Mouse (Mus musculus): ENCODE measurements at regions not wholly inside any gene's neighbourhood (a gene's known extent, or its start where the extent isn't known, plus 50 kb on each side); places are given as distances from the start of the nearest gene placed in this dataset.

- Histone ChIP-seq H3K27ac (ENCODE audit: control insufficient read depth, low read depth, low read length) (no peak overlapping the region), H3K9me3 (replicated peaks; ENCODE audit: insufficient read depth, low read length) (no peaks in the 10 kb centered on the region), H3K9ac (ENCODE audit: control insufficient read depth, low read depth, low read length, poor library complexity, severe bottlenecking) (no peak overlapping the region), H3K4me1 (ENCODE audit: control insufficient read depth in 1 of 2, insufficient read depth in 2 of 2, low read length in 2 of 2) (no peaks in the 10 kb centered on the region), H3K79me2 (ENCODE audit: control insufficient read depth, insufficient read depth, low read length, poor library complexity) (no peaks in the 10 kb centered on the region), H3K4me3 (ENCODE audit: control insufficient read depth in 1 of 2, insufficient read depth in 1 of 2, low read depth in 2 of 2, low read length in 2 of 2) (no peak overlapping the region), H3K27me3 (ENCODE audit: control insufficient read depth in 1 of 2, insufficient read depth in 2 of 2, low read length in 2 of 2) (no peaks in the 10 kb centered on the region), H3K36me3 (ENCODE audit: control insufficient read depth in 1 of 2, insufficient read depth in 2 of 2, low read length in 2 of 2) (no peaks in the 10 kb centered on the region)
- DNase-seq (ENCODE audit: low read depth, low spot score), result no peak
- TF ChIP-seq ZC3H11A (IDR thresholded peaks at IDR 0.05; ENCODE audit: low read depth, low read length), result no peak
- no peak for TF ChIP-seq TBP (IDR thresholded peaks at IDR 0.05; ENCODE audit: low read depth, low read length)
Measured at GRCm38 (mm10) chr15:62294786-62295185, 1372.0 kb upstream of the A1bg start.

DNA sequence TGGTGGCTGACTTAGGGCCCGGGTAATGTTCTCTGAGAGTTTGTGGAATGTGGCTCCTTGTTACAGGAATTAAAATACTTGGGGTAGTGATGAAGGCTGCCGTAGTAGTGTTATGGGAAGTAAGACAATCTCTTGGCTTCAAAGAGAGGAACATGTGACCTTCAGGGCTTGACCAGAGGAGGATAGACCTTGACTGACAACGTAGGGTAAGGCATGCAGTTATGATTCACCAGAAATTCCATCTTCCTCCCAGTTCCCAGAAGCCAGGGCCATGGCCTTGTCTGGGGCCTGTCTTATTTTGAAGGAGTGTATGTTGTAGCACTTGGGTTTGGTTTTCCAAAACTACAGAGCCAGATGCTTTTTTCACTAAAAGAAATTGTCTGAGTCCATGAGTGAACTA lies 1370.1 kb upstream of the A1bg start:
- TF ChIP-seq POLR2AphosphoS5 (IDR thresholded peaks at IDR 0.05; ENCODE audit: borderline replicate concordance, low read depth, low read length) (no peak), SMC3 (IDR thresholded peaks at IDR 0.05; ENCODE audit: low read depth, low read length) (no peak), TBP (IDR thresholded peaks at IDR 0.05; ENCODE audit: low read depth, low read length) (no peak), NRF1 (IDR thresholded peaks at IDR 0.05; ENCODE audit: insufficient read depth, low read depth, low read length, poor library complexity, severe bottlenecking) (no peak), GATA1 (IDR thresholded peaks at IDR 0.05; ENCODE audit: low read depth, low read length) (no peak), ZKSCAN1 (IDR thresholded peaks at IDR 0.05; ENCODE audit: low read depth, low read length) (no peak), MYB (IDR thresholded peaks at IDR 0.05; ENCODE audit: low read depth, low read length) (no peak)
- H3K9ac ChIP-seq (ENCODE audit: control insufficient read depth, low read depth, low read length, poor library complexity, severe bottlenecking), result no peak overlapping the region
- H3K4me3 ChIP-seq (ENCODE audit: control insufficient read depth in 1 of 2, insufficient read depth in 1 of 2, low read depth in 2 of 2, low read length in 2 of 2), result no peak overlapping the region
- H3K79me2 ChIP-seq (ENCODE audit: control insufficient read depth, insufficient read depth, low read length, poor library complexity), result no peaks in the 10 kb centered on the region
- no peaks in the 10 kb centered on the region for H3K9me3 ChIP-seq (replicated peaks; ENCODE audit: insufficient read depth, low read length)
- no peaks in the 10 kb centered on the region for H3K36me3 ChIP-seq (ENCODE audit: control insufficient read depth in 1 of 2, insufficient read depth in 2 of 2, low read length in 2 of 2)
- no peaks in the 10 kb centered on the region for H3K4me1 ChIP-seq (ENCODE audit: control insufficient read depth in 1 of 2, insufficient read depth in 2 of 2, low read length in 2 of 2)
- no peak overlapping the region for H3K27ac ChIP-seq (ENCODE audit: control insufficient read depth, low read depth, low read length)
- DNase-seq (ENCODE audit: low read depth, low spot score), result no peak
- no peaks in the 10 kb centered on the region; a peak in 1 of 4 replicates for H3K27me3 ChIP-seq (ENCODE audit: control insufficient read depth in 1 of 2, insufficient read depth in 2 of 2, low read length in 2 of 2)

GRCm38 (mm10) chr15:62290687-62291086 lies 1367.9 kb upstream of the A1bg start:
- Histone ChIP-seq H3K4me1 (ENCODE audit: control insufficient read depth in 1 of 2, insufficient read depth in 2 of 2, low read length in 2 of 2) (no peaks in the 10 kb centered on the region), H3K36me3 (ENCODE audit: control insufficient read depth in 1 of 2, insufficient read depth in 2 of 2, low read length in 2 of 2) (no peaks in the 10 kb centered on the region), H3K4me3 (ENCODE audit: control insufficient read depth in 1 of 2, insufficient read depth in 1 of 2, low read depth in 2 of 2, low read length in 2 of 2) (no peak overlapping the region), H3K9ac (ENCODE audit: control insufficient read depth, low read depth, low read length, poor library complexity, severe bottlenecking) (no peak overlapping the region), H3K79me2 (ENCODE audit: control insufficient read depth, insufficient read depth, low read length, poor library complexity) (no peaks in the 10 kb centered on the region), H3K9me3 (replicated peaks; ENCODE audit: insufficient read depth, low read length) (no peaks in the 10 kb centered on the region), H3K27ac (ENCODE audit: control insufficient read depth, low read depth, low read length) (no peak overlapping the region), H3K27me3 (ENCODE audit: control insufficient read depth in 1 of 2, insufficient read depth in 2 of 2, low read length in 2 of 2) (no peaks in the 10 kb centered on the region; a peak in 2 of 4 replicates)
- TF ChIP-seq HCFC1 (IDR thresholded peaks at IDR 0.05; ENCODE audit: low read depth, low read length) (no peak), MYB (IDR thresholded peaks at IDR 0.05; ENCODE audit: low read depth, low read length) (no peak), SIN3A (IDR thresholded peaks at IDR 0.05; ENCODE audit: low read length) (no peak), RCOR1 (IDR thresholded peaks at IDR 0.05; ENCODE audit: low read depth, low read length) (no peak), EP300 (IDR thresholded peaks at IDR 0.05; ENCODE audit: low read depth in 1 of 2, low read length in 2 of 2) (no peak), MXI1 (IDR thresholded peaks at IDR 0.05; ENCODE audit: low read depth, low read length) (no peak), UBTF (IDR thresholded peaks at IDR 0.05; ENCODE audit: borderline replicate concordance, insufficient read depth, low read depth, low read length) (no peak)
- DNase-seq (ENCODE audit: low read depth, low spot score), result no peak
